Mouse (Mus musculus): ENCODE results near the gene Dnhd1.

Dnhd1 gene

DNA sequence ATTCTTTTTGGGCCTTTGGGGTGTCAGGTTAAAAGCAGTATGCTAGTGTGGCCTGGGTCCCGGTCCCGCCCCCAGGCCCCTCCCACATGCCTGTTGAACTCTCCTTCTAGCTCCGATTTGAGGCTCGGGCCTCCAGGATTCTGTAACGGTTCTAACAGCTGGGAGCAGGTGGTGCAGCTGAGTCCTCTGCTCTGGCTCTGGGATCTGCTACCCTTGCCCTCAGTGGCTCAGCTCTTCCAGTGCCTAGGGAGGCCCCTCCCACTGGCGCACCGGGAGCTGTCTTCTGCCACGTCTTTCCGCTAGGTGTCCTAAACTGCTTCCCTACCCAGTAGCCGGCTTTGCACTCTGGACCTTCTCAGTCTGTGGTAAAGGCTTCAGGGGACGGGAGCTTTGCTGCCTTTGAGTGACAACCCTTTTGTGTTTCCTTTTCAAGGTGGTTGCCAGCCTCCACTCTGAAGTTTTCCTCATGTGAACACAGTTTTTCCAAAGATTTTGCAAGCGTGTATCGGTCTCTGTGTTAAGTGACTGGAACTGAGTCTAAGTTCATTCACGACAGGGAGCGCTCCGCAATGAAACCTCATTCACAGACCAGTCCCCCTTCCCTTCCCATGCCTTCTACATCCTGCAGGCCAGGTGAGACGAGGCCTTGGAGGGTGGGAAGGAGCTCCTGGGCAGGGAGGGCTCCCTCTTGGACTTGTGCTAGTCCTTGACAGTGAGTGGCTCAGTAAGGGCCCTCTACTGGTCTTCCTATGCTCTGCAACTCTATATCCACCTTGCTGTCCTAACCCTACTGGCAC, at the start of gene Dnhd1:
Gene Dnhd1 (plus strand): TSS at position 189 of the 797 bp plus-strand sequence.
- peak; percentile 84 for DNase-seq (ENCODE audit: low spot score)

DNA sequence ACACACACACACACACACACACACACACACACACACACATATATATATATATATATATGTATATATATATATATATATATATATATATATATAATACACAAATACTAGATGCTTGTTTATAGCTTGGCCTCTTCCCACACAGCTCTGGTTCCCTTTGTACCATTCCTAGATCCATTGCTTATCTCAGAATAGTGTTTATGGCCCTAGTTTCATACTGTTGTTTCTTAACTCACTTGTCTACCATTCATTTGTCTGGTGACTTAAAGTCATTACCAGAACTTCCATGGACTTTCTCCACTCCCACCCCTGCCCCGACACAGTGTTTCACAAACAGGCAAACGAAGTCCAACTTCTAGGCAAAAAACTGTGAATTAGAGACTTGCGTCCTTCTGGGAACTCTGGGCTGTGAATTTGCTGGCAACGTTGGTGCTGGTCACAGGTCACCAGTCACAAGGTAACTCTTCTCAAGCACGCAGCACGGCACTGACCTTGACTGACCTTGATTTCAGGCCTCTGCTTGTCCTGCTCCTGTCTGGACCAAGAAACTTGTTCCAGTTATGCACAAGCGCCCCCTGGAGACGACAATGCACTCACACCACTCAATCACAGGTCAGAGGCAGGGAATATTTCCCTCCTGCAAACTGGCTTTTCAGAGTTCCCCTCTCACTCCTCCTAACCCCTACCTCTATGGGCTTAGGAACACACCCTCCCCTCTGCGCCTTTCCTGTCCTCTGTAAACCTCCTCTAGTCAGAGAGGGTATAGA, 47.6 kb upstream of the Dnhd1 start:
- DNase-seq (ENCODE audit: low spot score) = peak; percentile 56

DNA sequence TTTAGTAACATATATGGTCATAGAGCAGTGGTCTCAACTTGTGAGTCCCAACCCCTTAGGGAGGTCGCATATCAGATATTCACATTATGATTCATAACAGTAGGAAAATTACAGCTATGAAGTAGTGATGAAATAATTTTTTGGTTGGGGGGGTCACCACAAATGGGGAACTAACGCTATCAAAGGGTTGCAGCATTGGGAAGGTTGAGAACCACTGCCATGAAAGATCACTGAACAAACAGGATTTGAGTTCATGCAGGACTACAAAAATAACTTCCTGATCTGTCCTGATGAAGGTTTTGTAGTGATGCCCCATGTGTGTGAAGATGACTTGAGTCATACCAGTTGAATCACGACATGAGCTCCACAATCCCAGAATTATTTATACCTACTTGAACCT, 42.2 kb upstream of the Dnhd1 start:
- DNase-seq (ENCODE audit: low spot score) = no peak

DNA sequence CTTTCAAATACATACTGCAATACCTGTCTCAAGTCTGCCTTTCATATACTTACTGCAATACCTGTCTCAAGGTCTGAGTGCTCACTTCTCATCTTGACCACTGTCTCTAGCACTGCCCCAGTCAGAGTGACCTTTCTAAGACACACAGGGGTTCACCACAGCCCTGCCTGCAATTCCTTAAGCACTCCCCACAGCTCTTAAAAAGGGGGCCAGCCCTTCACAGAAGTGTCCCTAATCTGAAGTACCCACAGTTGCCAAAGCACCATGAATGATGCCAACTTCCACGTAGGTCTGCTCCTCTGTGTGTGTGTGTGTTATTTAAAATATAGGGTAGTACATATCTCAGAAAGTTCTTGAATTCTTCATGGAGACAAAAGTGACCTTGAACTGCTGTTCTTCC, 38.9 kb upstream of the Dnhd1 start:
- no peak for DNase-seq (ENCODE audit: low spot score)

DNA sequence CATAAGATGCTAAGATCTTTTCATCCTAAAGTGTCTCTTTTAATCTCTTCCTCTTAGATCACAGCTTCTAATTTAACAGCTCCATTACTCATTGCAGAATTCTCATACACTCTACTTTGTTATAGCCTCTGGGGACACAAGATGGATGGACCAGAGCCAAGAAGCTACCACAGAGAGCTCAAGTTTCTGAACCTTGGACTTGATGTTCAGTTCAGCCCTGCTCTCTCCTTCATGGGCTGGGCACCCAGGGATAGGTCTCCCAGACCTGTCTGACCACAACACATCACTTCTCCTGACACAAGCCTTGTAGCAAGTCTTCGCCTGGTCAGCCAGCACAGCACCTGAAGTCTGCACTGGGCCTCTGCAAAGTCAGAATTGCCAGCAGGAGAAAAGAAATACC, 36.2 kb upstream of the Dnhd1 start:
- DNase-seq (ENCODE audit: low spot score) = no peak

DNA sequence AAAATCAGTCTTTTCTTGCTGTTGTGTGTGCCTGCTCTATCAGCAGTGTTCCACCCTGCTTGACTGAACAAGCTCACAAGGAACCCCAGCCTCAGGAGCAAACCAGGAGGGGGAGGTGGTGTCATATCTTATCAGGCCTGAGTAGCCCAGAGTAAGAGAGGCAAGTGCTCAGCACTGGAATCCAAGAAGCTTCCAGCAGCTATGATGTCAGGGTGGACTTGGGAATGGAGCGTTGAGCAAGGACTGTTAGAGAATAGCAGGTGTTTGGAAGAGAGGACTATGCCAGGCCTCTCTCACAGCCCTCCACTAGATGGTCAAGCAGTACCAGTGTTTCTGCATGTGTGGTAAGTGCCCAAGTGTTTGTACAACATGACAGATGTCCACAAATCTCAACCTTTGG, 34.9 kb upstream of the Dnhd1 start:
- DNase-seq (ENCODE audit: low spot score) = no peak

DNA sequence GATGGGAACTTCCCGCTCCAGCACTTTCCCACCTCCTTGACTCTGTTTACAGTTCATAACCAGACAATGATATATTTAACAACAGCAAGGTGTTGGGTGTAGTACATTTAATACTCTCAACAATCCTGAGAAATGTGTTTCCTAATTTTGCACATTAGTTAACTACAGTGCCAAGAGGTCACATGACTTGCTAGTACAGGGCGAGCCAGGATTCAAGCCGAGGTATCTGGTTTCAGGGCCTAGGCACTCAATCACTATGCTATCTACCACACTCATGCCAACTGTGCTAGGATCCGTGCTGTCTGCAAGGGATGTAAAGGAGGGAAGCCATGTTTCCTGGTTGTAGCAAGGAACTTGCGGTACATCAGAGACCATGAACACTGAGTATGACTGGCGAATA, 34.1 kb upstream of the Dnhd1 start:
- no peak for DNase-seq (ENCODE audit: low spot score)

DNA sequence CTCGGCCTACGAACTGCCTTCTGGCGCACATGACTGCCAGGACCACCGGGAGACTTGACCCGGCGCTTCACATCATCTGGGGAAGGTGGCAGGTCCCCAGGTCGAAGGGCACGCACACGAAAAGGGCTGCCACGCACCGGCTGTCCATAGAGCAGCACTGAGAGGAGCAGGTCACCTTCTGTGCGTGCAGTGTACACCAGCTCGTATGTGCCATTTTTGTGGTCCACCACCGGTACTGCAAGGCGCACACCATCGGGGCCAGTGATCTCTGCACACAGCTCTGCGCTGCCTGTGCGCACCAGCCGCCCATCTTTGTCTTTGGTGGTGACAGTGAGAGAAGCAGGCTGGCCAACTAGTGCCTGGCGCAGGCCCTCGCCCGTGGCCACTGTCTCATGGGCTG, 32.8 kb upstream of the Dnhd1 start:
- DNase-seq (ENCODE audit: low spot score) = no peak

DNA sequence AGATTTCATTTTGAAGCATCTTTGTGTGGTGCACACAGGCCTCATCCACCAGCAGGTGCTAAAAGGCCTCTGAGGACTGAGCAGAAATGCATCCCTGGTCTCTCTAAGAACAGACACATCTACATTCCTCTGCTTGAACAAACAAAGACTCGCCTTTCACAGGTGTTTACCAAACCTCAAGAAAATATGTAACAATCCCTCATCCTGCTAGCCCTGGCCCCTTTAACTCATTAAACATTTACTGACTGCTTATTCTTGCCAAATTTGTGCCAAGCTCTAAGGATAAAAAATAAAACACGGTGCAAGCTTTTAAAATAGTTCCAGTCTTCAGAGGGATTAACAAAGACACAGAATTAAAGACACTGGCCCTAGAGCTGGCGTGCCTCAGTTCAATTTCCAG, 30.9 kb upstream of the Dnhd1 start:
- no peak for DNase-seq (ENCODE audit: low spot score)

DNA sequence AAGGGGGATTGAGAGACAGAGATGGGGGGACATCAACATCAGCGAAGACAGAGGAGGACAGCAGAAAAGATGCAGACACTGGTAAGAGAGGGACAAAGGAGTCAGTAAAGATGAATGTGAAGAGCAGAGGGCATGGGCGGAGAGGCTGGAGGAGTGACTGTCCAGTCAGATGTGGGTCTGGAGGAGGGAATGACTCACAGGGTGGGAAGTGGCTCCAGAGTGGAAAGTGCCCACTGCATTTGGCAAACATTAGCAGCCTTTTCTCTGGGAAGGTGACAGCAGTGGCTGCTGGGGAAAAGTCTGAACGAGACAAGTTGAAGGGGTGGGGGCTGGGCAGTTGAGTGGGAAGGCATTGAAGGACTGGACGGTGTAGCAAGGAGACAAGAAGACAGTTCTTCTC, 29.6 kb upstream of the Dnhd1 start:
- no peak for DNase-seq (ENCODE audit: low spot score)

DNA sequence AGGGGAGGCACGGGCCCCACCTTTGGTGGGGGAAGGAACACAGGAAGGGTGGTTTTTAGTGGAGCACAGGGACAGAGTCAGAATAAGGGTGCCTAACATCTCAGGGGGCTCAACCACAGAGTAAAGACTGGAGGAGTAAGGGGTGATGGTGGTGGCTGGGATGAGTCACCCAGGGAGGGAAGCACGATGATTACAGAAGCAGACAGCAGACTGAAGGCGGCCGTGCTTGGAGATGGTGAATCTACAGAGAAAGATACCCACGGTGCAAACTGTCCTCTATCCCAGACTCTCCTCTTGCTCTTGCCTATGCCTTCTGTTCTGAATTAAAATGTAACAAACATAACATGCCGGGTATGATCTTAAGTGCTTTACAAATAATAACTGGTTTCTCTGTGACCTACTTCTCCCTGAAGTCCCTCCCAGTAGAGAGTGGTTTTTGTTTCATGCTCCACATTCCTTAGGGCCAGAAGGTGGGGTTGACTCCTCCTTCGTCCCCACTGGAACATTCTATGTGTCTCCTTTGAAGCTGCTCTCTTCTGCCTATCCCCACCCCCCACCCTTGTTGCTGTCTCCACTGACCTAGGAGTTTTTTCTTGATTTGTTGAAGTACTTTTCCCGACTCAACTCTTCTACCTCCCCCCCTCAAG, 28.9 kb upstream of the Dnhd1 start:
- no peak for DNase-seq (ENCODE audit: low spot score)

DNA sequence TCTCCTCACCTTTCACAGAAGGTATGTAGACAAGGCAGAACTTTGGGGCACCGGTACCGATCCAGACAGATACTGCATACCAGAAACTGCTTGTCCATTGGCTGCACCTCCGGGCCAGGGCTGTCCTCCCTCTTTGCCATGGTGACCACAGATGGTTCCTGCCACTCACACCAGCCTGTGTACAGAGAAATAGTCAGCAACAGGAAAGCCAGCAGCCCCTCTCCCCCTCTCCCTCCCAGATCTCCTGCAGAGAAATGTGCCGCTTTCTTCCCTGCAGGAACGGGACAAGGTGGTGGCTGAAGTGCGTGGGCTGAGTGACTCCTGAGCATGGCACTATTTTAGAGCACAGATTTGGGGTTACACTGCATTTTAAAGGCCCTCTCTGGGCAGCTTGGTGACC, 25.2 kb upstream of the Dnhd1 start:
- no peak for DNase-seq (ENCODE audit: low spot score)

DNA sequence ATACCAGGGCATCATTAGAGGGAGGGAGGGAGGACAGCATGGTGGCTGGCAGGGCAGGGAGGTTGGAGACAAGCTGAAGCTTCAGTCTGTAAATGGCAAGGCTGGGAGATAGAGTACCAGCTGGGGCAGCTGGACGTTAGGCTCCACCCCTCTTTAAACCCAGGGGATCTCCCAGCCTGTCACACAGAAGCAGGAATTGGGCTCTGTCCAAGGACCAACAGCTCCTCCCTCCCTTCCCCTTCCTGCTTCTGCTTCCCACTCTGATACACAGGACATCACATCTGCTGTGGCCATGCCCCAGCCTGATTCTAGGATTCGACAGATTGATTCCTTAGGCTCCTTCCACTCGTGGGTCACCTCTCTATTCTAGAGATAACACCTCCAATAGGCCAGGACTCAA, 22.0 kb upstream of the Dnhd1 start:
- DNase-seq (ENCODE audit: low spot score) = no peak

DNA sequence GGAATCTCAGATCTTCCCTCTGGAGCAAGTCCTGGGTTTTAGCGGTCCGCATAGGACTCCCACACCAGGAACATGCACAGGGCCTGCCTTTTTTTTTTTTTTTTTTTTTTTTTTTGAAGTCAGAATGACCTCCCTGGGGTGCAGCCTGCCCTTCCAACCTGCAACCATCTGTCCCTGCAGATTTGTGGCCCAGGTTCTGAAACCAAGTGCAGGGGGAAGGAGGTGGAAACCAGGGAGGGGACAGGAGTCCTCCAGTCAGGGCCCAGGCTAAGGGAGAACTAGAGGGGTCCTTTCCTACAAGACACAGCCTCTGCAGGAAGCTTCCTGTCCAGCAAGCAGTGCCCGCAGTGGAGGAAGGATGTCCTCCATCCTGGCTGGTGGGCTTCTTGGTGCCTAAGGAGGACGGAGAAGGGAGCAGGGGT, 18.1 kb upstream of the Dnhd1 start:
- no peak for DNase-seq (ENCODE audit: low spot score)

DNA sequence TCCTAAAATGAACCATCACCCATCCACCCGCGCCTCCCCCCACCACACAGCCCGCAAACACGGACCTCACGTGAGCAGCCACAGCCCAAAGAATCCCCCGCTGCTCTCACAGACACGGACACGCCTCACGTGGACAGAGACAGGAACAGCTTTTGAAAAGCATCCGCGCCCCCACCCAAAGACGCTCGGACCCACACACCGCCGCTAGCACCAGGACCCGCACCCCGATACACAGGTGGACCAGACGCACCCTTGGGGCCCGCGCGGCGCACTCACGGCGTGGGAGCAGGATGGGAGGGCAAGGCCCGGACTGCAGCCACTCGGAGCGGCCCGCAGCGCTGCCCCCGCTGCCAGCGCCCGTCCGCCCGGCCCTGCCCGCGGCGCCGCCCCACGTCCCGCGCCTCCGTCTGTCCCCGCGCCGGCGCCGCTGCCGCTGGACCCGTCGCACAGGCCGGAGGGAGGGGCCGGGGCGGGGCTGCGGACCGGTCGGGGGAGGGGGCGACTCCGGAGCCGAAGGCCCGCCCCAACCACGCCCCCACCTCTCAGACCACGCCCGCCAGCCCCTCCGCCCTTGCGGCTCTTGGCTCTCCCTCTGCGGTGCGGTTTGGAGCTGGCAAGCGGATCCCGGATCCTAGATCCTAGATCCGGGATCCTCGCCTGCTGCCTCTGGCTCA, 17.4 kb upstream of the Dnhd1 start, which contains the start of gene Trim3:
Gene Trim3 (minus strand): TSS at position 445 of the 674 bp plus-strand sequence.
- peak; percentile 90 for DNase-seq (ENCODE audit: low spot score)

DNA sequence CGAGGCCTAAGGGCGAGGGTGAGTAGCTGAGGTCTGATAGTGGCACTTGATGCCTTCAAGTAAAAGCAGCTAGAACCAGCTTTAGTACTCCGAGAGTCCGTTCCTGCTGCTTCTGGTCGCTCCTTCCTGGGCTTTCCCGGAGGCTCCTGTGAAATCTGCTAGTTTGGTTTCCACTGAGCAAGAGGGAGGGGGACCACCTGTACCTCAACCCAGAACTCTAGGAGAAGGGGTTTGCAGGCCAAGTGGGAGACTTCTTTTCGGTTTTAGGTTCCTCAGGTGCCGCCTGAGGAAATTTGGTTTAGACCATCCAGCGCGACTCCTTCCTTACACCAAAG, 16.9 kb upstream of the Dnhd1 start:
- no peak for DNase-seq (ENCODE audit: low spot score)

DNA sequence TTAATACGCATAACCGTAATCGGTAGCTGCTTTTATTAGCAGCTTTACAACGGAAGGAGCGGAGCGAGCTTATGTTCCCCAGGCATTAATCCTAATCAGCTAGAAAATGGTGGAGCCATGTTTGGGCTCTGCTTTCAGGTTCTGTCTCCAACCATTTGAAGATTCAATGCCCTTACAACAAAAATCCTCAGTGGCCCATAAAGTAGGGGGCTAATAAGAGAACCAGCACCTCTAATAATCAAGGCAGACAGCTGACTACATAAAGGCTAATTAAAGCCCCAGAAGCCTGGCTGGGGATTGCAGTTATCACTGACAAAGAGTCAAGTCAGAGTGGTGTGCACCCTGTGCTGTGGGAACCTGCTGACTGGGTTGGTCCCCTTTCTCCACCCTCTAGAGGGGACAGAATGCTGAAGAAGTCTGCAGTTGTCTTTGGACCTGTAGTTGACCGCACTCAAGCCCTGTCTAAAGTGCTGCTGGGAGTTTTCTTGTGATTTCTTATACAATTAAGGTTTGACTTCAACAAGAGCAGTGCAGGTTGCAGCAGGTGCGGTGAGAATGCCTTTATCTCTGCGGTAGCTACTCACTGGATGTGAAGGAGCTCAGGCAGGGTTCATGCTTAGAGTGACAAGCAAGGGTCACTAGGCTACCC, 16.2 kb upstream of the Dnhd1 start:
- no peak for DNase-seq (ENCODE audit: low spot score)

DNA sequence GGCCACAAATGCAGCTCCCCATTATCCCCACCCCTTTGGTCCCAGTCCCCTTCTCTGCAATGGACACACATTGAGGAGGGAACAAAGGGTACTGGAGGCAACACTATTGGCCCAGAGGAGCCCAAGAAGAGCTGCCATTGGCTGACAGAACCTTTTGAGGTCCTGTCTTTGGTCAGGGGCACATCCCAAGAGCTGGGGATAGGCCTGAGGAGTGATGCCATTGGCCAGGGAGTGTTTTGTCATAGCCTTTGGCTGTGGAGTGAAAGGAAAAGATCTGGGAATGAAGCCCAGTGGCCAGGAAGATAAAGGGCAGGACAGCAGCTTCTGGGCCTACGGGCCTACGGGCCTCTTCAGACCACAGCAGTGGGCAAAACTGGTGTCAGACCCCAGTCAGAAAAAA, 14.9 kb upstream of the Dnhd1 start:
- DNase-seq (ENCODE audit: low spot score) = no peak

DNA sequence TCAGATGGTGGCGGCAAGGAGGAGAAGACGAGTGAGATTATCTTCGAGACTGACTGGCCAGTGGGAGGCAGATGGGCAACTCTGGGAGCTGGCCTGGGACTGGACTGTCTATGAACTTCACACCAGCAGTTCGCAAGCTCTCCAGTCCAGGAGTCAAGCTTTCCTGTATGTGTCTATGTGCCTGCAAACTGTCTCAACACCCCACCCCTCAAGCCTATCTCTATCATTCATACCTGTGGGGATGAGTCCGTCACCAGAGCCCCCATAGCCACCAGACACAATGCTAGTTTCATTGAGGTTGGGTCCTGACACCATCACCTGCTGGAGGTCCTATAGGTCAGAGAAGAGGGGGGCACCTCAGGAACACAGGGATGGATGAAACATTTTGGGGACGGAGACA, 11.9 kb upstream of the Dnhd1 start:
- DNase-seq (ENCODE audit: low spot score) = no peak

DNA sequence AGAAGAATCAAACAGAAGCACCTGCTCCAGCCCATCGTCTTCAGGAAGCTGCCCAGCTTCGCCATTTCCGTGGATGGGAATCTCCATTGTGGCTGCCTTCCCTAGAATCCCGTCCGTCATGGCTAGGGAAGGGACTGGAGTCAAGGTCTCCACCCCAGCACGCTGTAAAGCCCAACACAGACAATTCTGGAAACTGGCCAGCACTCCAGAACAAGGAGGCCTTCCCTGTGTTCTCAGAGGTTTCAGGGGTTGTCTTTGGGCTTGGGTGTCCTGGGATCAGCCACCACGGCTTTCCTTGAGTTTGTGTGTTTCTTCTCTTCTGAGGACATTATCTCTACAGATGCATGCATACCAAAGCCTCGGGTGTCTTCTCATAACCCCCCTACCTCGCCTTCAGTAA, 11.3 kb upstream of the Dnhd1 start:
- no peak for DNase-seq (ENCODE audit: low spot score)

DNA sequence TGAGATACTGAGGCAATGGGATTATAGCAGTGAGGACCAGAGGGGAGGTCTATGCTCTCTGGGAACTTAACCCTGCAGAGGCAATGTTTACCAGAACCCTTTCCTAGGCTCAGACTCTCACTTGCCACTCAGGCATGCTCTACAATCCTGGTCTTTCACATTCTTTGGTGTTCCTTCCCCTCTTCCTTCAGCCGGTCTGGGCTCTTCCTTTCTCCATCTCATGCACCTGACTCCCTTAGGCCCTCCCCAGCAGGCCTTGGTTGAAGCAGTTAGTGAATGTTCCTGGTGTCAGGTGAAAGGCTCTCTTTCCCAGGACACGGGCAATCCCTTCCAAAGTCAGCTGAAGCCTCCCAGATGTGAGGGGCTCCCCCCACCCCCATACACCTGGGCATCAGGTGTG, 10.9 kb upstream of the Dnhd1 start, which contains the start of gene Timm10b:
Gene Timm10b (plus strand): TSS at position 301 of the 400 bp plus-strand sequence.
- no peak for DNase-seq (ENCODE audit: low spot score)

All from yolk sac, embryonic 10.5 days (tissue).